Mouse (Mus musculus) limb, embryonic 11.5 days (tissue): ENCODE measurements around the gene Tas2r134. TPM values are rescaled to one million over a fixed set of nuclear protein-coding genes. Genes with fewer than 3 reads are reported as not detected.

Experiments used
- ATAC-seq: fragments of 200-750 bp; cut with Nextera tagmentation; 2 replicates; pipeline ENCODE4 v1.8.0; 2017; ENCODE audit warnings: low read depth; ENCODE audit not compliant: insufficient number of reproducible peaks, low FRiP score, low TSS enrichment
- DNase-seq: peaks from one replicate; pipeline ENCODE4 v3.0.0-alpha.2; 2015; ENCODE audit warnings: low spot score
- H3K27ac ChIP-seq: fragments of 300-500 bp; sonication (generic); replicated peaks from 2 replicates; pipeline ENCODE4 v1.5.1; 2014; ENCODE audit warnings: low read depth, mild to moderate bottlenecking, low read length
- H3K27me3 ChIP-seq: fragments of 300-500 bp; sonication (generic); 2 replicates; pipeline ENCODE4 v1.6.1; 2014; ENCODE audit warnings: mild to moderate bottlenecking, low read length, mixed read lengths; ENCODE audit not compliant: control insufficient read depth, insufficient read depth
- H3K36me3 ChIP-seq: fragments of 300-500 bp; sonication (generic); 2 replicates; pipeline ENCODE4 v1.6.1; 2014; ENCODE audit warnings: mild to moderate bottlenecking, low read length, moderate library complexity, mixed read lengths; ENCODE audit not compliant: control insufficient read depth, insufficient read depth
- H3K4me1 ChIP-seq: fragments of 300-500 bp; sonication (generic); 2 replicates; pipeline ENCODE4 v1.6.1; 2014; ENCODE audit warnings: low read length, mixed read lengths; ENCODE audit not compliant: control insufficient read depth, insufficient read depth
- H3K4me2 ChIP-seq: fragments of 300-500 bp; sonication (generic); 2 replicates; pipeline ENCODE4 v1.6.1; 2014; ENCODE audit warnings: low read depth, mild to moderate bottlenecking, moderate library complexity; ENCODE audit not compliant: severe bottlenecking
- H3K4me3 ChIP-seq: fragments of 300-500 bp; sonication (generic); 2 replicates; pipeline ENCODE4 v1.5.1; 2014; ENCODE audit warnings: low read depth, low read length
- H3K9ac ChIP-seq: fragments of 300-500 bp; sonication (generic); 2 replicates; pipeline ENCODE4 v1.6.1; 2014; ENCODE audit warnings: mild to moderate bottlenecking, low read length
- H3K9me3 ChIP-seq: fragments of 300-500 bp; sonication (generic); 2 replicates; pipeline ENCODE4 v1.6.1; 2016; ENCODE audit warnings: low read length; ENCODE audit not compliant: control insufficient read depth
- WGBS: fragments of 180-500 bp; shearing (Covaris S2); extraction: QIAGEN DNeasy Blood & Tissue Kit; methylation state at CpG from one replicate; pipeline ENCODE4 v1.1.7; 2014; 5-methylcytosine and 5-hydroxymethylcytosine counted together
- polyA plus RNA-seq: library from polyadenylated mRNA; unstranded; fragments of >200 nt; fragmentation: Nextera tagmentation; extraction: Ambion mirVana; gene quantifications from 2 replicates; pipeline ENCODE4 v1.2.1, GENCODE M21; 2014

Tas2r134 gene
- polyA plus RNA-seq: not detected in 2 replicates

GRCm38 (mm10) chr2:51627211-51627610, at the start of gene Tas2r134:
Gene Tas2r134, plus strand, starts transcription at chr2:51627511.
- no peak within 1 kb of the TSS for H3K27ac ChIP-seq
- DNase-seq (no peak), ATAC-seq (no peak)
- no peak within 1 kb of the TSS for H3K4me2 ChIP-seq
- H3K4me1 ChIP-seq: no peaks in the 10 kb centered on the region
- no peak within 1 kb of the TSS for H3K9ac ChIP-seq
- no peaks in the 10 kb centered on the region for H3K27me3 ChIP-seq
- H3K4me3 ChIP-seq: no peak within 1 kb of the TSS
- no peaks in the 10 kb centered on the region for H3K36me3 ChIP-seq
- 92% methylated on average over 4 of the region's 4 CpGs for WGBS
- no peaks in the 10 kb centered on the region for H3K9me3 ChIP-seq

GRCm38 (mm10) chr2:51579767-51580166, 47.5 kb upstream of the Tas2r134 start:
- Histone ChIP-seq H3K9ac (no peak overlapping the region), H3K36me3 (no peaks in the 10 kb centered on the region), H3K27me3 (no peaks in the 10 kb centered on the region), H3K4me3 (no peak overlapping the region), H3K4me2 (no peak overlapping the region), H3K27ac (no peak overlapping the region), H3K4me1 (no peaks in the 10 kb centered on the region), H3K9me3 (no peaks in the 10 kb centered on the region)
- WGBS: 88% methylated on average over 5 of the region's 5 CpGs
- DNase-seq (no peak), ATAC-seq (no peak)

GRCm38 (mm10) chr2:51584050-51585046, 43.0 kb upstream of the Tas2r134 start:
- WGBS: 86% methylated on average over 9 of the region's 9 CpGs
- no peaks in the 10 kb centered on the region for H3K36me3 ChIP-seq
- H3K4me1 ChIP-seq: no peaks in the 10 kb centered on the region
- H3K27me3 ChIP-seq: no peaks in the 10 kb centered on the region
- no peak for DNase-seq
- ATAC-seq: no peak
- no peak overlapping the region for H3K4me3 ChIP-seq
- H3K9me3 ChIP-seq: no peaks in the 10 kb centered on the region
- H3K4me2 ChIP-seq: no peak overlapping the region
- no peak overlapping the region for H3K27ac ChIP-seq
- no peak overlapping the region for H3K9ac ChIP-seq

- no peak for ATAC-seq
- H3K9ac ChIP-seq: no peak overlapping the region
- no peaks in the 10 kb centered on the region for H3K36me3 ChIP-seq
- H3K4me2 ChIP-seq: no peak overlapping the region
- WGBS: 88% methylated on average over 4 of the region's 4 CpGs
- H3K9me3 ChIP-seq: no peaks in the 10 kb centered on the region
- H3K27ac ChIP-seq: no peak overlapping the region
- no peaks in the 10 kb centered on the region for H3K27me3 ChIP-seq
- no peak overlapping the region for H3K4me3 ChIP-seq
- no peaks in the 10 kb centered on the region for H3K4me1 ChIP-seq
- no peak for DNase-seq
Observed at GRCm38 (mm10) chr2:51588336-51588735, 39.0 kb upstream of the Tas2r134 start.

GRCm38 (mm10) chr2:51588895-51589294, 38.4 kb upstream of the Tas2r134 start:
- ATAC-seq: no peak
- H3K9me3 ChIP-seq: no peaks in the 10 kb centered on the region
- no peak overlapping the region for H3K4me3 ChIP-seq
- 78% methylated on average over 6 of the region's 6 CpGs for WGBS
- no peak overlapping the region for H3K27ac ChIP-seq
- H3K27me3 ChIP-seq: no peaks in the 10 kb centered on the region
- H3K36me3 ChIP-seq: no peaks in the 10 kb centered on the region
- H3K9ac ChIP-seq: no peak overlapping the region
- no peaks in the 10 kb centered on the region for H3K4me1 ChIP-seq
- H3K4me2 ChIP-seq: no peak overlapping the region
- DNase-seq: no peak

- H3K4me1 ChIP-seq: no peaks in the 10 kb centered on the region
- H3K27me3 ChIP-seq: no peaks in the 10 kb centered on the region
- H3K4me2 ChIP-seq: no peak overlapping the region
- DNase-seq (no peak), ATAC-seq (no peak)
- H3K9me3 ChIP-seq: no peaks in the 10 kb centered on the region
- H3K9ac ChIP-seq: no peak overlapping the region
- WGBS: 41% methylated on average over 1 of the region's 1 CpGs
- no peaks in the 10 kb centered on the region for H3K36me3 ChIP-seq
- H3K27ac ChIP-seq: no peak overlapping the region
- H3K4me3 ChIP-seq: no peak overlapping the region
Observed at GRCm38 (mm10) chr2:51589627-51590026, 37.7 kb upstream of the Tas2r134 start.

GRCm38 (mm10) chr2:51590308-51590707, 37.0 kb upstream of the Tas2r134 start:
- no peak overlapping the region for H3K4me2 ChIP-seq
- no peak overlapping the region for H3K4me3 ChIP-seq
- 62% methylated on average over 8 of the region's 8 CpGs for WGBS
- DNase-seq: no peak
- H3K27ac ChIP-seq: no peak overlapping the region
- ATAC-seq: no peak
- no peak overlapping the region for H3K9ac ChIP-seq
- no peaks in the 10 kb centered on the region for H3K27me3 ChIP-seq
- H3K9me3 ChIP-seq: no peaks in the 10 kb centered on the region
- no peaks in the 10 kb centered on the region for H3K36me3 ChIP-seq
- no peaks in the 10 kb centered on the region for H3K4me1 ChIP-seq

- Histone ChIP-seq H3K4me1 (no peaks in the 10 kb centered on the region), H3K9me3 (no peaks in the 10 kb centered on the region), H3K4me3 (no peak overlapping the region), H3K27ac (no peak overlapping the region), H3K36me3 (no peaks in the 10 kb centered on the region), H3K27me3 (no peaks in the 10 kb centered on the region), H3K4me2 (no peak overlapping the region), H3K9ac (no peak overlapping the region)
- no peak for DNase-seq
- no peak for ATAC-seq
Observed at GRCm38 (mm10) chr2:51592157-51592556, 35.2 kb upstream of the Tas2r134 start.
